Mouse (Mus musculus) ES-E14 (cell line): ENCODE measurements around the gene Lbhd1. TPM values are rescaled to one million over a fixed set of nuclear protein-coding genes. Genes with fewer than 3 reads are reported as not detected.

Experiments used
- DNase-seq: peaks from one replicate; pipeline ENCODE4 v3.0.0-alpha.2; 2013; ENCODE audit warnings: low read depth, low spot score
- H3K27ac ChIP-seq: 2 replicates; pipeline ENCODE4 v1.5.1; 2012; ENCODE audit warnings: low read depth, mild to moderate bottlenecking, low read length, moderate library complexity, mixed read lengths; ENCODE audit not compliant: poor library complexity, insufficient read depth, severe bottlenecking
- H3K36me3 ChIP-seq: 2 replicates; pipeline ENCODE4 v1.6.1; 2012; ENCODE audit warnings: mild to moderate bottlenecking, low read length, moderate library complexity, mixed read lengths; ENCODE audit not compliant: control insufficient read depth, poor library complexity, insufficient read depth, severe bottlenecking
- H3K4me1 ChIP-seq, 2 experiments: fragments of 150-350 bp in 1 of 2; sonication (generic) in 1 of 2; 2 replicates each; pipeline ENCODE4 v1.6.1; 2012; ENCODE audit warnings: low read length in 2 of 2, mild to moderate bottlenecking in 1 of 2, mixed read lengths in 1 of 2; ENCODE audit not compliant: control insufficient read depth in 2 of 2, insufficient read depth in 2 of 2, poor library complexity in 1 of 2
- H3K4me3 ChIP-seq, 2 experiments: fragments of 150-350 bp in 1 of 2; sonication (generic) in 1 of 2; 2 replicates each; pipeline ENCODE4 v1.5.1; 2012; ENCODE audit warnings: low read length in 2 of 2, low read depth in 1 of 2, mild to moderate bottlenecking in 1 of 2, mixed read lengths in 1 of 2; ENCODE audit not compliant: insufficient read depth in 1 of 2, poor library complexity in 1 of 2, severe bottlenecking in 1 of 2
- H3K9ac ChIP-seq: 2 replicates; pipeline ENCODE4 v1.6.1; 2012; ENCODE audit warnings: low read depth, mild to moderate bottlenecking, low read length, mixed read lengths; ENCODE audit not compliant: poor library complexity, insufficient read depth, severe bottlenecking
- H3K9me3 ChIP-seq: fragments of 150-350 bp; sonication (generic); 2 replicates; pipeline ENCODE4 v1.6.1; 2012; ENCODE audit warnings: low read depth, mild to moderate bottlenecking, low read length; ENCODE audit not compliant: control insufficient read depth, insufficient read depth
- CHD2 ChIP-seq: IDR thresholded peaks from 2 replicates; pipeline ENCODE4 v1.6.1; 2014; ENCODE audit warnings: mild to moderate bottlenecking, low read depth, low read length, inconsistent platforms
- HCFC1 ChIP-seq: IDR thresholded peaks from 2 replicates; pipeline ENCODE4 v1.6.1; 2012; ENCODE audit warnings: low read length, inconsistent platforms, borderline replicate concordance; ENCODE audit not compliant: insufficient read depth
- MAFK ChIP-seq: IDR thresholded peaks from 2 replicates; pipeline ENCODE4 v1.6.1; 2014; ENCODE audit warnings: mild to moderate bottlenecking, low read depth, low read length, inconsistent platforms; ENCODE audit not compliant: insufficient read depth
- ZC3H11A ChIP-seq: IDR thresholded peaks from 2 replicates; pipeline ENCODE4 v1.6.1; 2012; ENCODE audit warnings: low read depth, mild to moderate bottlenecking, inconsistent platforms, low read length, borderline replicate concordance
- ZNF384 ChIP-seq: IDR thresholded peaks from 2 replicates; pipeline ENCODE4 v1.6.1; 2012; ENCODE audit warnings: low read depth, low read length, inconsistent platforms
- in situ Hi-C, 2 experiments: fragments of 600-800 bp; cut with MboI; formaldehyde crosslinking; loops; one replicate each; pipeline ENCODE4 v1.15.1; 2025; ENCODE audit warnings: low sequenced_read_pairs in 2 of 2, inconsistent platforms in 1 of 2; ENCODE audit not compliant: unreplicated experiment in 2 of 2
- total RNA-seq: library from RNA; depleted of rRNA; stranded (reverse); fragments of 300-350 nt; gene quantifications from 2 replicates; pipeline ENCODE4 v1.2.3, GENCODE M21; 2012

The Lbhd1 gene
- total RNA-seq, 1 experiment: 14.3 TPM

DNA sequence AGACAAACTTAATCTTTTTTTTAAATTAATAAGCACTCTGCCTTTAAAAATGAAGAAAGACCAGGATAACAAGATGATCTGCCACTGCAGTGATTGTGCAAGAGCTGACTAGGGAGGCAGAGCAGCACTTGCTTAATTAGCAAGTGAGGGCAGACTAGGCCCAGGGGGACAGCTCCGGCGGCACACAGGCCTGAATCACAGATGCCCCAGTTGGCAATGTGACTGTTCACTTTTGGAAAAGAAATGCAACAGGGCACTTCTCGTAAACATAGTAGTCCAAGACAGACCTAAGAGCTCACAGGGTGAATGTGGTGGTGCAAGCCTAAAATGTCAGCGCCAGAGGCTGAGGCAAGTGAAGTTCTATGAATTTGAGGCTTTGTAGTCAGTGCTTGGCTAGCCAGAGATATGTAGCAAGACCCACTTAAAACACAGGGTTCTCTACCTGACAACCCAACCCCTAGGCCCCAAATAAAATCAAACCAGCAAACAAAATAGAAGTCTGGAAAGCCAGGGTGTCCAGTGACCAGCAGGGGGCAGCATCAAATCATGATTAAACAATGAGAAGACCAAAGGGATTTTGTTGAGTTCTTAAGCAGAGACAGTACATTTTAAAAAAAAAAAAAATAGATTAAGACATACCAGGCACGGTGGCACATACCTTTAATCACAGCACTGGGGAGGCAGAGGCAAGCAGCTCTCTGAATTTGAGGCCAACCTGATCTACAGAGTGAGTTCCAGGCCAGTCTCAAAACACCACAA, 39.0 kb upstream of the Lbhd1 start:
- in situ Hi-C loops: no loop called here
- peaks cover 8% of the 10 kb centered on the region; the same call in 1 of the 2 replicates for H3K36me3 ChIP-seq
- DNase-seq: peak; percentile 76
- H3K4me1 ChIP-seq: peaks cover 0 to 18% of the 10 kb centered on the region in 2 experiments; a peak in 2 of 4 replicates
- H3K4me3 ChIP-seq: no peak overlapping the region
- H3K27ac ChIP-seq: no peak overlapping the region
- no peaks in the 10 kb centered on the region for H3K9me3 ChIP-seq
- H3K9ac ChIP-seq: no peak overlapping the region
- no peak for TF ChIP-seq HCFC1
- TF ChIP-seq ZNF384: peak; percentile 71

DNA sequence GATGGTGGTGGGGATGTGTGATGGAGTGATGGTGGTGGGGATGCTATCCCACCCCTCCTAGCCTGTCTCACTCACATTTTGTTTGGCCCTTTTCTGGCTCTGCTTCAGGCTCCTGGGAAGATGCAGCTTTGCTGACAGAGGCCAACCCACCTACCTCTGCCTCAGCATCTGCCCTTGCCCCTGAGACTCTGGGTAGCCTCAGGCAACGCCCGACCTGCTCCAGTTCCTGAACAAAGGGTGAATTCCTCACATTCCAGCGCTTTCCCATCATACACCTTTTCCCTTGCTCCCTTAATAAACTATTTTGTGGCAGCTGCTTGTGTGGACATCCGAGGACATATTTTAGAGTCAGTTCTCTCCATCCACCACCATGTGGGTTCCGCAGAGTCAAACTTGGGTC, 35.2 kb upstream of the Lbhd1 start:
- in situ Hi-C loops: no loop called here
- no peak for DNase-seq
- Histone ChIP-seq H3K9me3 (no peaks in the 10 kb centered on the region), H3K36me3 (peaks cover 8% of the 10 kb centered on the region; the same call in 1 of the 2 replicates), H3K4me3 (no peak overlapping the region), H3K9ac (no peak overlapping the region), H3K4me1 (peaks cover 5 to 18% of the 10 kb centered on the region in 2 experiments; a peak in 2 of 4 replicates), H3K27ac (no peak overlapping the region)
- TF ChIP-seq ZNF384 (no peak), HCFC1 (no peak), MAFK (no peak), ZC3H11A (no peak)

DNA sequence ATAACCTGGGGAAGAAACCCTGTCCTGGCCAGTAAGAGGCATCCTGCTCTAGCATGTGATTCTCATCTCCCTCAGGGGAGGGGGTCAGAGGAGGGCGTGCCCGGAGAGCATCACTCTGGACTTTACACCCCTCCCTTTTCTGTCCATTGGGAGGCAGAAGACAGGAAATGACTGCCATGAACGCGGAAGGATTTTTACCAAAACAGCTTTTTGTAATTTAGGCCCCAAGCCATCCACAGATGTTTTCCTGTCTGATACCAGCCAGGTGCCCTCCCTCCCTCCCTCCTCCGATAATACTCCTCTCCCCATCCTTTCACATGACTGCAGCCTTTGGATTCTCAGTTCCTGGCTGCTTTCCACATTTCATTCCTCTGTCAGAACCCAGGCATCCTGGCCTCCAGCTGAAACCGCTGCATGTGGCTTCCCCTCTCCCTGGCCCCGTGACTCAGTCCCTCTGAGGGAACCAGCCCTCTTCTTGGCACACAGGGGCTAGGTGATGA, 33.1 kb upstream of the Lbhd1 start, which contains the start of gene Lrrn4cl:
Gene Lrrn4cl, plus strand, starts transcription at position 367 of the 500 bp plus-strand sequence.
- peak within 1 kb of the TSS; percentile 17 for H3K9ac ChIP-seq

DNA sequence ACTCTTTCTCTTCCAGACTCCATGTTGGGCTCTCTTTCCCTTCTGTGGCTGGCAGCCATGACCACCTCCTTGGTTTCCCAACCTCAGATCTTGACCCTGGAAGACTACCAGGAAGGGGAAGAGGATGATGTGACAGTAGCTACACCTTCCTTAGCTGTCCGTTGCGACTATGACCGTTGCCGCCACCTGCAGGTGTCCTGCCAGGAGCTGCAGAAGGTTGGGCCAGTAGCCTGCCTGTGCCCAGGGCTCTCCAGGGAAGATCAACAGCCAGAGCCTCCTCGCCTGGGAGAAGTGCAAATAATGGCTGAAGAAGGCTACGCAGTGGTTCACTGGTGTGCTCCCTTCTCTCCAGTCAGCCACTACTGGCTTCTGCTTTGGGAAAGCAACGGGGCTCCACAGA, 31.9 kb upstream of the Lbhd1 start:
- peak overlapping the region; percentile 29 to 40 for H3K4me3 ChIP-seq
- H3K9me3 ChIP-seq: no peaks in the 10 kb centered on the region
- no peak overlapping the region; the same call in 1 of the 2 replicates for H3K9ac ChIP-seq
- 0 out of 2 replicates have a peak, but pooled peaks cover 3% of the 10 kb centered on the region for H3K36me3 ChIP-seq
- peaks cover 5 to 16% of the 10 kb centered on the region in 2 experiments; a peak in 2 of 4 replicates for H3K4me1 ChIP-seq
- no peak overlapping the region for H3K27ac ChIP-seq
- no peak for TF ChIP-seq ZNF384
- no peak for TF ChIP-seq HCFC1
- no peak for TF ChIP-seq CHD2
- no peak for TF ChIP-seq ZC3H11A
- no peak for TF ChIP-seq MAFK
- DNase-seq: no peak
- in situ Hi-C loops: loop anchor here (10.0 to 25.0 kb wide), 2 partner anchors 236 to 243 kb away; partner anchors contain the start of gene Scgb1a1 (in 1 of the 2)

More for the DNA sequence above, 33.1 kb upstream of the Lbhd1 start, which contains the start of gene Lrrn4cl:
- in situ Hi-C loops: loop anchor here (10.0 to 25.0 kb wide), 2 partner anchors 237 to 244 kb away; partner anchors contain the start of gene Scgb1a1 (in 1 of the 2)
- DNase-seq: no peak
- Histone ChIP-seq H3K9me3 (no peaks in the 10 kb centered on the region), H3K4me1 (peaks cover 5 to 18% of the 10 kb centered on the region in 2 experiments; a peak in 2 of 4 replicates), H3K36me3 (peaks cover 8% of the 10 kb centered on the region; the same call in 1 of the 2 replicates), H3K27ac (peak within 1 kb of the TSS; percentile 36; the same call in 1 of the 2 replicates), H3K4me3 (peak within 1 kb of the TSS; percentile 29 to 48)
- TF ChIP-seq ZNF384: no peak
- no peak for TF ChIP-seq ZC3H11A
- no peak for TF ChIP-seq HCFC1
- no peak for TF ChIP-seq MAFK
- TF ChIP-seq CHD2: no peak
